Mouse (Mus musculus) thymus, adult 18-20 months (tissue): ENCODE measurements at regions not wholly inside any gene's neighbourhood (a gene's known extent, or its start where the extent isn't known, plus 50 kb on each side); places are given as distances from the start of the nearest gene placed in this dataset.

Experiments
- DNase-seq, 2 experiments: peaks; one replicate each; pipeline ENCODE4 v3.0.0; 2022; ENCODE audit warnings: mixed read lengths in 2 of 2

GRCm38 (mm10) chr16:25088649-25089019 is 198.0 kb upstream of the Tprg start:
- DNase-seq: no peak

- no peak for DNase-seq
Observed at GRCm38 (mm10) chr16:25104165-25104564, 182.5 kb upstream of the Tprg start.

GRCm38 (mm10) chr16:25104603-25105002 is 182.0 kb upstream of the Tprg start:
- no peak for DNase-seq

- DNase-seq: no peak
Observed at GRCm38 (mm10) chr16:25140164-25140563, 146.5 kb upstream of the Tprg start.

GRCm38 (mm10) chr16:25147486-25147885 is 139.1 kb upstream of the Tprg start:
- no peak for DNase-seq

GRCm38 (mm10) chr16:25149186-25149585 is 137.4 kb upstream of the Tprg start:
- DNase-seq: no peak

- no peak for DNase-seq
Observed at GRCm38 (mm10) chr16:25176870-25177269, 109.7 kb upstream of the Tprg start.

- DNase-seq: no peak
Observed at GRCm38 (mm10) chr16:25178055-25178454, 108.6 kb upstream of the Tprg start.

GRCm38 (mm10) chr16:25181939-25182338 is 104.7 kb upstream of the Tprg start:
- no peak for DNase-seq

- no peak for DNase-seq
Observed at GRCm38 (mm10) chr16:25197079-25197478, 89.5 kb upstream of the Tprg start.

- no peak for DNase-seq
Observed at GRCm38 (mm10) chr16:25198844-25199243, 87.8 kb upstream of the Tprg start.

- no peak for DNase-seq
Observed at GRCm38 (mm10) chr16:25199984-25200383, 86.6 kb upstream of the Tprg start.

GRCm38 (mm10) chr16:25201094-25201770 is 85.4 kb upstream of the Tprg start:
- DNase-seq: no peak

- no peak for DNase-seq
Observed at GRCm38 (mm10) chr16:25213250-25213649, 73.4 kb upstream of the Tprg start.

GRCm38 (mm10) chr16:25220552-25220951 is 66.1 kb upstream of the Tprg start:
- DNase-seq: peak; percentile 5 to 7

GRCm38 (mm10) chr16:25224801-25225200 is 61.8 kb upstream of the Tprg start:
- no peak for DNase-seq
